Mouse (Mus musculus): ENCODE results near the gene Eml4. TPM values are rescaled to one million over a fixed set of nuclear protein-coding genes. Genes with fewer than 3 reads are reported as not detected.

Gene Eml4
- total RNA-seq, 2 experiments from 2014 or later, result 19.8 to 22.7 TPM

DNA sequence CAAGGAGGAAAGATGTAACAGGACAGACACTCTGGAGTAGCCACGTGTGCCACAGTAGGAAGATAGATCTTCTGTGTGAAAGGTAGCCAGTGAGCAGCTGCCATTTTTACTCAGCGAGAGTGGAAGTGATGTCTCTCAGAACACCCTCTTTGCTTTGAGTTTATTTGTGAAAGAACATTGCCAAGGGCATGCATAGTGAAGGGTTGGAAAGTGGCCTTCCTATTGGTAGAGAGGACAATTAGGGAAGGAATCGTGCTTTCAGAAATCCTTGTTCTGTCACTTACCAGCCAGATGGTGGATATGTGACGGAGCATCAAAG is 27.7 kb downstream of the Eml4 start:
- DNase-seq (ENCODE audit: low spot score in 2 of 2), result no peak

DNA sequence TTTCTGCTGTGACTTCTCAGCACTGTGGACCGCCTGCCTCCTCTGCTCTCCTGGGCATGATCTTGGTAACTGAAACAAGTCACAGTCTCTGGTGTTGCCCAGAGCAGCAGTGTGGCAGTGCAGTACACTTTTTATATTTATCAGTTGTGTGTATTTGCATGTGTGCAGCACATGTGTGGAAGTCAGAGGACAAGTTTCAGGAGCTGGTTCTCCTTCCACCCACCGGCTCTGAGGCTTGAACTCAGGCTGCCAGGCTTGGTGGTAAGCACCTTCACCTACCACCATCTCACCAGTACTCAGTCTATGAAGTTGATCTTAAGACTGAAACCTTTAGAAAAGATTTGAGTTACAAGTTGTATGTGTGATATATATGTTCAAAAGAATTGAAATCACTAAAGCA is 28.6 kb downstream of the Eml4 start:
- DNase-seq (ENCODE audit: low spot score in 2 of 2), result no peak

DNA sequence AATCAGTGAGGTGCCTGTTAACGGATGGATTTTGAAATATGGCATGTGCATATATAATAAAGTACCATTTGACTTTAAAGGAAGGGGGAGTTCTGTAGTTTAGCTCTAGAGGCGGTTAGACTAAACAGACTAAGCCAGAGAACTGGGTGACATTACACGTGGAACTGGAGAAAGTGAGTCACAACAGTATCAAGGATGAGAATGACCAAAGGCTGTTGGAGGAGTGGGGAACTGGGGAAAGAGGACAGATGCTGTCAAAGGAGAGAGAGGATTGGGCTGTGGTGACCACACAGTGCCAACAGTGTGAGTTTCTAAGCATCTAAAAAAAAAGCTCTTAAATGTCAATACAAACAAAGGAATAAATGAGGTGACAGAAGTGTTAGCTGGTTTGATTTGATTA is 29.1 kb downstream of the Eml4 start:
- DNase-seq (ENCODE audit: low spot score in 2 of 2), result no peak

DNA sequence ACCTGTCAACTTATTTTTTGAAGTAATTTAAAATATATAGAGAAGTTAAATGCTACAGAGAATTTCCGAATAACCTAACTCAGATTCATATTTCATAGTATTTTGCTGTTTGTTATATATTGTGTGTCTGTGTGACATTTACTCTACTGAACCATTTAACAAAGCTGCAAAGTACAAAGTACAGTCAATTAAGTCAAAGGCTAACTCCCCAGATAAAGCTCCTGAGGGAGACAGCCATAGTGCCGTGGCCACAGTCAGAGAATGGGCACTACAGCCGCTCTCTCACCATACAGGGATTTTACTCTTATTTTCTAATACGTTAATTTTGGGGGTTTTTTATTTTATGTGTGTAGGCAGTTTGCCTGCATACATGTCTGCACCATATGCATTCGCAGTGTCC is 32.0 kb downstream of the Eml4 start:
- no peak for DNase-seq (ENCODE audit: low spot score in 2 of 2)

DNA sequence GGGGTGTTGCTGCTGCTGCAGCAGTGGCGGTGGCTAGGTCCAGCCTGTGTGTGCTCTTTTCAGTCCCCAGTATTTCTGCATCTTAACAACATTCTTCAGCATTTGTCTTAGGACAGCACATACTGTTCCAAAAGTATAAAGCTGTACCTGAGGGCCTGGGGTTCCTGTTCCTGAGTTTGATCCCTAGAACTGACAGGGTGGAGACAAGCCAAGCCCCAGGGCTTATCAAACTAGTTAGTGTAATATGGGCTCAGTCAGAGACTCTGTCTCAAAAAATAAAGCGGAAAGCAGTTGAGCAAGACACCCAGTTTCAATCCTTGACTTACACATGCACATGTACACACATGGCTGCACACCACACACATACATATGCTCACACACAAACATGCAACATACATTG is 34.2 kb downstream of the Eml4 start:
- DNase-seq (ENCODE audit: low spot score in 2 of 2), result no peak

DNA sequence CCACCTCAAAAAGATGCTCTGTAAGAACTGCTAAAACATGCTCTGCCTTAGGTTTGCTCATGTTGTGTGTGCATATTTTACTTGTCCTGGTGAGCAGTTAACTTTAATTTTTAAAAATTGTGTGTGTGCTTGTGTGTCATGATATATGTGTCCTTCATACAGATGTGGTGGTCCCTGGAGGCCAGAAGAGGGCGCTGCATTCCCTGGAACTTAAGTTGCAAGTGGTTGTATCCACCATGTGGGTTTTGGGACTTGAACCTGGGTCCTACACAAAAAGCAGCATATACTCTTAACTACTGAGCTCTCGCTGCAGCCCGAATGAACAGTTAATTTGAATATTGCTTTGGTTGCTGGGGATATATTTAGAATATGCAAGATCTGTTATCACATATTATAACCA is 36.4 kb downstream of the Eml4 start:
- no peak for DNase-seq (ENCODE audit: low spot score in 2 of 2)

DNA sequence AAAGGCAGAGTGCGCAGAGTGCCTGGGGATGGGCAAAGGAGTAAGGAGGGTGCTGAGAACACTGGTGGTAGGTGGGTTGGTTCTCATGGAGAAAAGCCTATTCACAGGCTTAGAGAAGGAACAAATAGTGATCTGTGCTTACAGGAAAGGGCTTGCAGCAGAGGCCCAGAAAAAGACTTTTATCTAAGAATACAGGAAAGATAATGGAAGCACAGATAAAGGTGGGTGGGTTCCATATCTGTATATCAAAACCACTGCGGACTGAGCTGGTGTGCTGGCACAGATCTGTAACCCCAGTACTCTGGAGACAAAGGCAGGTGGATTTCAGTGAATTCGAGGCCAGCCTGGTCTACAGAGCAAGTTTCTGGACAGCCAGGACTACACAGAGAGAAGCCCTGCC is 43.3 kb downstream of the Eml4 start:
- no peak for DNase-seq (ENCODE audit: low spot score in 2 of 2)

DNA sequence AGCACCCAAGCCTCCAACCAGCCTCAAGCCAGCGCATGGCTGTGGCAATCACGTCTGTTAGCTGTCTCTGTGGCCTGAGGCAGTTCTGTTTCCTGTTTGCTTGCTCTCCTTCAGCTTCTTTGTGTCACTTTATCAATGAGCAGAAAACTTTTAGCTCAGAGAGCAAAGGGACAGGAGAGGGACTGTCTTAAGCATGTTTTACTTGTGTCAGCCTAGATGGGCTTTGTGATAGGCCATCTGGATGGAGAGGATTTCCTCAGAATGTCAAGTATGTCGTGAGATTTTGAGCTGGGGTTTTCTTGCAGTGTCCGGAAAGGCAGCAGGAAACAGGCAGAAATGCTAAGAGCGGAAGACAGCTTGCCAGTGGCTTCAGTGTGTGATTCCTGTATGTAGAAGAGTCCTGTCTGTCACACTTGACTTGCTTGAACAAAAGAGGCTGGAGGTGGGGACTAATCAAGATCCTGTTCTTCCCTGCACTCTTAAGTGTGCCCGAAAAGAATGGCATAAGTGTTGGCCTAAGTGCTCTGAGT is 46.9 kb downstream of the Eml4 start:
- DNase-seq (ENCODE audit: low spot score in 2 of 2), result no peak

DNA sequence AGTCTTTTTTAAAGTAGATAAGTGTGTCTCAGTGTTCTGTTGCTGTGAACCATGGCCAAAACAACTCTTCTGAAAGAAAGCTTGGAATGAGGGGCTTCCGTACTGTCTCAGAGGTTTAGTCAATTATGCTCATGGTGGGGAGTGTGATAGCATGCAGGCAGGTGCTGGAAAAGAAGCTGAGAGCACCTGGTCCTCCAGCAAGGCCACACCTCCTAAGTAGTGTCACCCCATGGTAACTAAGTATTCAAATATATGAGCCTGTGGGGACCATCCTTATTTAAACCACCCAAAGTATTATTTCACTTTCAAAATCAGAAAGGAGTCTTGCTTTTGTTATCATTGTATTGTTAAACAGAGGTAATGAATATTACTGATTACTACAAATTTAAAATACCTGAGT is 48.0 kb downstream of the Eml4 start:
- DNase-seq (ENCODE audit: low spot score in 2 of 2), result no peak

DNA sequence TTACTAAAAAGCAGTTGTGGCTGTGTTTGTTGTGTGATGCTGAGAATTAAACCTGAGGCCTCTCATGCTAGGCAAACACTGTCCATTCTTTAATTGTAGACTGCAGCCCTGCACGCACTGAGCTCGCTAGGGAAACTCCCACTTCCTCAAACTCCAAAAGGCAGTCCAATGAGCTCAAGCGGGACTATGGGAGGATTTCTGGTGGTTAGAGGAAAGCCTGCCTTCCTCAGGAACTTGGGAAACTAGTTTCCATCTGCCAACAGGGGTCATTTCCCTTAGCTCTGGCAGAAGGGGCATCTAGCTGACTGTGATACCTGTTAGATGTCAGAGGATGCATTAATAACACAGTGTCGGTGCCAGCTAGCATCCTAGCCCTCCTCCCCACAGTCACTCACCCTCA is 79.9 kb downstream of the Eml4 start:
- no peak for DNase-seq (ENCODE audit: low spot score in 2 of 2)

DNA sequence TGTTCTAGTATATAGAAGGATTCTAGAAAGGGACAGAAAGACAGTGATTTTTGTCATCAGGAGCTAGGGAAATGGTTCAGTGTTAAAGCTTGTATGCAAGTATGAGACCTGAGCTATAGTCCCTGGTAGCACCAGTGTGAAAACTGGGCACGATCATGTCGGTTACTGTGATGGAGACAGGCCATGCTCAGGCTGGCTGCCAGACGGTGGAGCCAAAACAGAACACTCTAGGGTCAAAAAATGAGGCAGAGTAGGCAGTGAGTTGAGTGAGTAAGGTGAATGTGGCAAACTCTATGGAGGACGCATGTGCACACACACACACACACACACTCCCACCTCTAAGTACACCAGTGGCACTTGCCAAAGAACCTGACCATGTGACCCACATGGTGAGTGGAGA is 92.7 kb downstream of the Eml4 start:
- no peak for DNase-seq (ENCODE audit: low spot score in 2 of 2)

DNA sequence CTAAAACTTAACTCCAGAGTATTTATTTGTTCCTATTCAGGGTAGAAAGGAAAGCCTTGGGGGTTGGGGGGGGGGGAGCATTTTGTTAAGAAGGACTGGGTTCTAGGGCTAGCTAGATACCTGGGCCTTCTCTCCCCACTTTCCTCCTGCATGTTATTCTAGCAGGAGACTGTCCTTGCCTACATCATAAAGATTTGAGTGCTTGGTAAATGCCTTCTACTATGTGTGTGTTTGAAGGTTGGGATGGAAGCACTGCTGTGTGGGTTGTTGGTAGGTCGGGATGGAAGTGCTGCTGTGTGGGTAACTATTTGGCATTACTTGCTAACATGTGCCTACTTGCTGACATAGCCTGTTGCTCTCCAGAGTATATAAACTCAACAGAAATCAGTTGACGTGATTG is 98.9 kb downstream of the Eml4 start:
- DNase-seq (ENCODE audit: low spot score in 2 of 2), result no peak

DNA sequence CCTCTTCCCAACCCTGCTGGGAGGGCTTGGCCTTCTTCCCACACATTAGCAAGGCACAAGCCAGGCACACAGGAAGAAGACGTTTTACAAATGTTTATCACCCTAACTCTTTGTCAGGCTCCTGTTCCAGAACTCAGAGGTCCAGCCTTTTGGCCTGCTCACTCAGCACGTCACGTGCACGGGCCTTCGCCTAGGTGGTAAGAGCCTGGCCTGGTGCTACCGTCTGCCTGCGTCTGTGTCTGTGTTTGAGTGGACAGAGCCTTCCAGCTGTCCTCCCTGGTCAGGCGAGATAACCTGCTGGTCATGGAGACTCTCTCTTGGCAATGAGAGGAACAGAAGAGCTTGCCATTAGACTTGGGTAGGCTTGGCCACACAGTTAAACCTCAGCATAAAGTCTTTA is 100.6 kb downstream of the Eml4 start:
- DNase-seq (ENCODE audit: low spot score in 2 of 2), result no peak

DNA sequence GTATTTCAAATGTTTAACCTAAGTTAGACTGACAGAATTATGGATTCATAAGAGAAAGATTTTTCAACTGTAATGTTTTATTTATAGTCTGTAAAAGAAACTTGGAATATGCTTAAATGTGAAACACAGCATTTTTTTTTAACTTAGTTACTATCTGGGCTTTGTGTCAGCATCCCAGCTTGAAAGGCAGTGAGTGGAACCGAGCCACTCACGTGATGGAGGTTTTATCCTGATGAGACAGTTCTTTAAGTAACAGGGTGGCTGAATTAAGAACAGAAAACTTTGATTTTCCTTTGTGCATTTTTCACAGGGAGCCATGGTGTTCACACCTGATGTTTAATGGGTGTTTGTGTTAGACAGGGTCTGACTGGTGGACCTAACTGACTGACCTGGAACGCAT is 101.1 kb downstream of the Eml4 start:
- no peak for DNase-seq (ENCODE audit: low spot score in 2 of 2)

DNA sequence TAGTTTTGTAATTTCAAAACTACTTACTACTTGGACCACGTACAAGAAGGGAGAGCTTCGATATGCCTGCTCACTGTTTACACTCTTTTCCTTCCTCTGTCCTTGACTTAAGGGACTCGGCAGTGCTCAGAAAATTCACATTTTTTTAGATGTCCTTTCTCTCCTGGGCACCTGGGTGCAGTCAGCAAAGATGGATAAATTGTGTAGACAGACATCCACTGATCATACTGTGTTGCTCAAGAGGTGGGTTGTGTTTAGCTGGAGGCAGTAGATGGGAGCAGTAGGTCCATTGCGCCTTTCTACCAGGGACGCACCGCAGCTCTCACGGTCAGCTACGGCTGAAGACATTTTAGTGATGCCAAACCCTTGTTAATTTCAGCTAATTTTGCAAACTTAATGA is 101.7 kb downstream of the Eml4 start:
- DNase-seq (ENCODE audit: low spot score in 2 of 2), result no peak

DNA sequence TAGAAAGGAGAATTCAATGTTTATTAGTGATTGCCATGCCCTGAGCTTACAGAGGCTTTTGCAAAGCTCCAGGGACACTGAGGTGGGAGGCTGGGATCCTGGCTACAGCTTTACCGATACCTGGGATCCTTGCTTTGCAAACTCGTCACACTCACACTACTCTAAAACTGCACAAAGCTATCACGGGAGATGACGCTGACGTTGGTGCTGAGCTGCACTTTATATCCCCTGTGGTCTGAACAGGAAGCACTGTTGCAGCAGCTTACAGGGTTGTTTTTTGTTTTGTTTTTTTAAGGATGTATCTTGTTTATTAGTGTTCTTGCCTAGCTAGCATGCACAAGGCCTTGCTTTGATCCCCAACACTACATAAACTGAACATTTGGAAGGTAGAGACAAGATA is 102.9 kb downstream of the Eml4 start:
- no peak for DNase-seq (ENCODE audit: low spot score in 2 of 2)

DNA sequence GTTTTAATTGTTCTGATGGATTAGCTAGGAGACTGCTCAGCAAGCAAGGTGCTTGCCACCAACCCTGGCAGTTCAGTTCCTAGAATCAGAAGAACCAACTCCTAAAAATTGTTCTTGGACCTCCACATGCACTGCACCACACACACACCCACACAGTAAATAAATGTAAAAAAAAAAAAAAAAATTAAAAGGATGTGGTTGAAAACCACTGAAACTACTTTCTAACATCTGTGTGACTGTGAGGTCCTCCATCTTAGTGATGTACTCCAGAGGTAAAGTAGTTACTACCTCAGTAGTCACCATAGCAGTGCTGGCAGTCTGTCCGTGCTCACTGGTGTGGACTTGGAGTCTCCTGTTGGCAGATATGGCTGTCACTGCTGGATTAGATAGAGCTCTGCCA is 106.5 kb downstream of the Eml4 start:
- no peak for DNase-seq (ENCODE audit: low spot score in 2 of 2)

DNA sequence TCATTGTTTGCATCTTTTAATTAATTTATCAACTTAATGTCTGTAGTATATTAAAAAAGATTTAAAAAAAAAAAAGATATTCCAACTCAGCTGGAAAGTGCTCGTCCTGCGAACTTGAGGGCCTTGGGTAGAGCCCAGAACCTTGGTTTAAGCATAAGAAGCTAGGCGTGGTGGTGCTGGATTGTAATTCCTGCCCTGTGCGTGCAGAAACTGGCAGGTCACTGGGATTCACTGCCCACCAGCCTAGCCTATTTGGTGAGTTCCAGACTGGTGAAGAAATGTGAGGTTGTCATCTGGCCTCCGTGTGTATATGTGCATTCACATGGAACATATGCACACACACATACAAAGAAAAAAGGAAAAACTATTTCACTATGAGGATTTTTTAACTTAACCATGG is 115.2 kb downstream of the Eml4 start:
- no peak for DNase-seq (ENCODE audit: low spot score in 2 of 2)

DNA sequence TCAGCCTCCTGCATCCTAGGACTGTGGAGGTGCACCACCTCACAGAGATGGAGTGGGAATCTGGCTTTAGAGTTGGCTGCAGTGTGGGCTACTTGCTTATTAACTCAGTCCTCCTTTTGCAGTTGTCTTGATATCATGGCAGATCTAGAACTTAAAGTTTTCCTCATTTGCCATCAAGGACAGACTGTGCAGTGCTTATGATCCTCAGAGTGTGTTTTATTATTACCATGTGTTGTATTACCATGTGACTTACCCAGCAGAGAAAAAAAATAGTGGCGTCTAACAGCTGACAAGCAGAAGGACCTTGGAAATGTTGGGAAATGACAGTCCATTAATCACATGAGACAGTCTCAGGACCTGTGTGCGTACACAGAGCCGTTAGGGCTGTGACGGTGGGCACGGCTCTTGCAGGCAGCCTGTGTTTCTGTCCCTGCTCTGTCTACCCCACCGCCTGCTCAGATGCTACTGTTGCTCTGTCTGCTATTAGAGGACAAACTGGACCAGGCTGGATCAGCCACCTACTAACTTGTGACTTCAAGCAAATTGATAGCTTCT is 116.0 kb downstream of the Eml4 start:
- no peak for DNase-seq (ENCODE audit: low spot score in 2 of 2)

DNA sequence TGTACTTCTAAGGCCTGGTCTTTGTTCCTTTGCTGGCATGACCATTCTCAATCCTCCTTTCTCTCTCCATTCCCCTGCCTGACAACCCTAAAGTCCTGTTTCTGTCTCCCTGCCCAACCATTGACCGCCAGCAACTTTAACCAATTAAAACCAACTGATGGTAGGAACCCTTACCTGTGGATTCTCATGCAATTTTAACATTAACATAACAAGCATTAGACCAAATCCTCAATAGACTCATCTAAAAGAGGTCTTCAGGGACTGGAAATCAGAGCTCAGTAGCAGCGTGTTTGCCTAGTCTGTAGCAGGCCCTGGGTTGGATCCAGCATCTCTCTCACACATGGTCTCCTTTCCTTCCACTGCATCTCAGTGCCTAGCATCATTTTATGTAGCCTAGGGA is 118.9 kb downstream of the Eml4 start:
- DNase-seq (ENCODE audit: low spot score in 2 of 2), result no peak

DNA sequence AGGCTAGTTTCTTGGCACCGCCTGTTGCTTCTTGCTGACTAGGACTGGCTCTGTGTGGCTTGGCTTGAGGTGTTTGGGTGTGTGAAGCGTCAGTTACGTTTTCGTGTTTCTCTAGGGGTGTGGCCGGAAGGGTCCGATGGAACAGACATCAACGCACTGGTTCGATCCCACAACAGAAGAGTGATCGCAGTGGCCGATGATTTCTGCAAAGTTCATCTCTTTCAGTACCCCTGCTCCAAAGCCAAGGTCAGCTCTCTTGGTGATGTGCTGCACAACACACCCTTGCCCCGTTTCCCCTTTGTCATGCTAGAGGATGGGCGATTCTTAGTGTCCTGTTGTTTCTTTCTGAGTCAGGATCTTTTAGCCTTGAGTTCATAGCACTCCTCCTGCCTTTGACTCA is 126.4 kb downstream of the Eml4 start:
- no peak for DNase-seq (ENCODE audit: low spot score in 2 of 2)

DNA sequence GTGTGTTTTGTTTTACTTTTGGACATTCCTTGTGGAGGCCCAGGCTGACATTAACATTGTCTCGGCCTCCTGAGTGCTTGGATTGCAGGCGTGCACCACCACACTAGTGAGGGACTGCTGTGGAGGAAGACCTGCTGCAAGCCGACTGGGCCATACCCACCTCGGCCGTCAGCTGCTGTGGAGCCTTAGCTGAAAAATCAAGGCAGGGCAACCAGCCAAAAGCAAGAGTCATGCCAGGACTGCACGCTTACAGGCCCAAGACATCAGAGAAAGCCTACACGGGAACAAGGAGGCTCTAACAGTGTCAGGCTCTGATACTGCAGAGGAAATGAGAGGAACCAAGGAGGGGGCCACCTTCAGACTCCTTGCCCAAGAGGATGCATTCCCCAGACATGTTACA is 130.8 kb downstream of the Eml4 start:
- no peak for DNase-seq (ENCODE audit: low spot score in 2 of 2)

DNA sequence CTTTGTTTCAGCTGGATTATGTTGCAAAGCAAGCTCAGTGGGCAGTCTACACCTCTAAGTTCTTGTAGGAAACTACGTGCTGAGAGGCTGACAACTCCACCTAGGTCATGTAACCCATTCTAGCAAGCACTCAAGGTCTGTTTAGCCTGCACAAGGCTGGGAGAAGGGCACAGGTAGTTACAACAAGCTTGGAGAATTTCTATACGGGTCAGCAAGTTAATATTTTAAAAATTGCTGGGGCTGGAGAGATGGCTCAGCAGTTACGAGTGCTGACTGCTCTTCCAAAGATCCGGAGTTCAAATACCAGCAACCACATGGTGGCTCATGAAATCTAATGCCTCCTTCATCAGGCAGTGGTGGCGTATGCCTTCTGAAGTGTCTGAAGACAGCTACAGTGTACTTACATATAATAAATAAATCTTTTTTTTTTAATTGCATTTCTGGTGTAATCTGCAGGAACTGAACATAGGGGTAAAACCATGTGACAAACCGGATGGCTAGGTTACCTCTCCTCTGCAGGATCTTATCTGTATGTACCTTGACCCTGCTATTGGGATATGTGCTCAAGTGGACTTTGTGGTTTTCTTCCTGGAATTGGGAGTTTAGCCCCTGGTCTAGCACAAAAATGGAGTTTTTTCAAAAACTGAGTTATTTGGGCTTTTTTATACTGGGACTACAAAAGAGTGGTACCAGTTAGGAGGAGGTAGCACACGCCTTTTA is 132.2 kb downstream of the Eml4 start:
- no peak for DNase-seq (ENCODE audit: low spot score in 2 of 2)

DNA sequence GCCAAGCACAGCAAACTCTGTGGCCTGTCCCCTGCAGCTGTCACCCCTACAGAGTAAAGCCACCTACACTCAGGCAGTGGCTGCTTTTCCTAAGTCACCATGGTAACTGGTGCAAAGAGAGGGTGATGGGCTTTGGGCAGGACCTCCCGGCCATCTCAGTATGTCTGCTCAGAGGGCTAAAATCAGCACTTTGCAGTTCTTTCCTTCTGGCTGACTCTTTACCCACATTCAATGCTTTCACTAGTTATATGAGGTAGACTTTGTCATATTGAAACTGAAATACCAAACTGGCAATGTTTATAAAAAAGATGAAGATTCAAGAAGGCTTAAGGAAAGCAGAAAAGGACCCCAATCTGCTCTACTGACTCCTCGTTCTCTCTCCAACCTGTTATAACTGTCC is 133.1 kb downstream of the Eml4 start:
- no peak for DNase-seq (ENCODE audit: low spot score in 2 of 2)
